Mouse (Mus musculus): Measurements from ENCODE around the gene Srsf5.
"Not testable (repeated sequence)": the region's sequence is repeated elsewhere in the genome, so short reads cannot be mapped to it uniquely, and the experiment has no call there.

Srsf5 gene

DNA sequence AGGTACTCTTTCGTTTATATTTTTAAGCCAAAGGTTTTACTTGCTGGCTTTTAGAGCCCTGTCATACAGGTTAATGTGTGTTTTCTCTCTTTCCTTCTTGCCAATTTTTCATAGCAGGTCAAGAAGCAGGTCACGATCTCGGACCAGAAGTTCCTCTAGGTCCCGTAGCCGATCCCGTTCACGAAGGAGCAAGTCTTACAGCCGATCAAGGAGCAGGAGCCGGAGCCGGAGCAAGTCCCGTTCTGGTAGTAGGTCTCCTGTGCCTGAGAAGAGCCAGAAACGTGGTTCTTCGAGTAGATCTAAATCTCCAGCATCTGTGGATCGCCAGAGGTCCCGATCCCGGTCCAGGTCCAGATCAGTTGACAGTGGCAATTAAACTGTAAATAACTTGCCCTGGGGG lies 4.3 kb downstream of the Srsf5 start:
- not testable (repeated sequence) for DNase-seq

DNA sequence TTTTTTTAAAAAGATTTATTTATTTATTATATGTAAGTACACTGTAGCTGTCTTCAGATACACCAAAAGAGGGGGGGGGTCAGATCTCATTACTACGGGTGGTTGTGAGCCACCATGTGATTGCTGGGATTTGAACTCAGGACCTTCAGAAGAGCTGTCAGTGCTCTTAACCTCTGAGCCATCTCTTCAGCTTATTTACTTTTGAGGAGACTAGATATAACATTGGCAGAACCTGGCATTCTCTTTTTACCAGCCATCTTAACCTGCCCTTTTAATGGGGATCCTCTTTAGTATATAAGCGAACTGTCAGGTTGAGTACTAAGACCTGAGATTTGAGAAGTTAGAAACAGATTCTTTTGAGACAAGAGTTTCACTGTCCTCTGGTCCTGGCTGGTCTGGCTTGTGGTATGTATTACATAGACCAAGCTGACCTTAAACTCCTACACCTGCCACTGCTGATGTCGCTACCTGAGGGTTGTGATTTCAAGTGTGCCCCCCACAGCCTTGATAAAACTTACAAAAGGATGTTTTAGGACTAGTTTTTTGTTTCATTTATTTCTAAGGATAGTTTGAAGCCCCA lies 6.4 kb downstream of the Srsf5 start:
- no peak for DNase-seq

DNA sequence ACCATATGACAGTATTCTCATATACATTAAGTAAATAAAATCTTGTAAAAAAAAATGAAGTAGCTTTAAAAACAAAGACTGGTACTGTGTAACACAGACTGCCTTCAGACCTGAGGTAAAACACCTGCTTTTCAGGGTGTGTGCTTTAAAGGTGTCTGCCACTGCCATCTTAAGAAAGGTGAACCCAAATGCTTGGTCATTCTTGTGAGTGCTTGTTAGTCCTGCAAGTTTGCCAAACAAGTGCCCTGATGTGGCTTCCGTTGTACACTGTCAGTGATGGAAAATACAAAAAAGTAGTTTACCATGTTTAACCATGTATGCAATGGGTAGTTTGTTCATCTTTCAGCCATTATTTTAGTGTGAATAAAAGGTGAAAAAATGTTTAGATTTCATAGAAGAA lies 7.2 kb downstream of the Srsf5 start:
- no peak for DNase-seq

DNA sequence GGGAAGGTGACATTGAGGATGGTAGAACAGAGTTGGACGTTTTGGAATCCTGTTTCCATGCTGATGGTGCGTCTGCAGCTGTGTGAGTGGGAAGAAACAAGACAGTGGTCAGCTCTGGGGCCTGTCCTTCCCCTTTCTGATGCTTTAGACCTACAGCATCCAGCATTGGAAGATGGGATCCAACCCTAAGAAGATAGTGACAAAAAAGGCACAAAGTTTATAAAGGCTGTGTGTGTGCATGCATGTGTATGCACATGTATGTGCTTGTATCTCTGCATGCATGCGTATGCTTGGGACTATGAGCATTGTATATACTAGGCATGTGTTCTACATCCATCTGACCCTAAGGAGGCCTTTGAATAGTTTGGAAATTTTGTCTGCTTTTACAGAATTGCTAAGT lies 10.7 kb downstream of the Srsf5 start:
- no peak for DNase-seq

DNA sequence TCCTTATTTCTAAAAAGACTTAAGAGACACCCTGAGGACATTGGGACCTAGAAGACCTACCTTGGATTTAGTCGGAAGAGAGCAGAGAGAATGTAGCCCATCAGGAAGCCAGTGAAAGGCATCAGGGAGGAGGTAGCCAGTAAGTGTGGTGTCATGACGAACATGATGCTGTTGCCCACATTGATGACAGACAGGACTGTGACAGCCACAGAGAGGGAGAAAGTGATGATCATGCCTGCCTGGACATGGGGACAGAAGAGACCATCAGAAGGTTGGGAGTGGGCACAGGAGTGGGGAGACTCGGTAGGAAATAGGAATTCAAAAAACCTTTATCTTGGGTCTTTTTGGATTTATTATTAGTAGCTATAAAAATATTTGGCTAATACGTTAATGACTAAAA lies 12.7 kb downstream of the Srsf5 start:
- DNase-seq: no peak

DNA sequence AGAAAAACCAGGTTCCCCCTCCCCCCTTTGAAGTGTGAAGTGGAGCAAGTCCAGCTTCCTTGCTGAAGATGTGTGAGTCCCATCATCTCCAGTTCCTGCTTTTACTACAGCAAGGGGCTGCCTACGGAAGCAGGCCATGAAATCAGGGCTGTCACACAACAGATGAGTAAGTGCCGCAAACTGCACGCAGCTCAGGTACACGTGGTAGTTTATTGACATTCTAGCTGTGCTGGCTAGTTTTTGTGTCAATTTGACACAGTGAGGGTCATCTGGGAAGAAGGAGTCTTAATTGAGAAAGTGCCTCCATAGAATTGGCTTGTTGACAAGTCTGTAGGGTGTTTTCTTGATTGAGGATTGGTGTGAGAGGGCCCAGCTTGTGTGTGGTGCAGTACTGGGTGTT lies 17.3 kb downstream of the Srsf5 start:
- DNase-seq: no peak

DNA sequence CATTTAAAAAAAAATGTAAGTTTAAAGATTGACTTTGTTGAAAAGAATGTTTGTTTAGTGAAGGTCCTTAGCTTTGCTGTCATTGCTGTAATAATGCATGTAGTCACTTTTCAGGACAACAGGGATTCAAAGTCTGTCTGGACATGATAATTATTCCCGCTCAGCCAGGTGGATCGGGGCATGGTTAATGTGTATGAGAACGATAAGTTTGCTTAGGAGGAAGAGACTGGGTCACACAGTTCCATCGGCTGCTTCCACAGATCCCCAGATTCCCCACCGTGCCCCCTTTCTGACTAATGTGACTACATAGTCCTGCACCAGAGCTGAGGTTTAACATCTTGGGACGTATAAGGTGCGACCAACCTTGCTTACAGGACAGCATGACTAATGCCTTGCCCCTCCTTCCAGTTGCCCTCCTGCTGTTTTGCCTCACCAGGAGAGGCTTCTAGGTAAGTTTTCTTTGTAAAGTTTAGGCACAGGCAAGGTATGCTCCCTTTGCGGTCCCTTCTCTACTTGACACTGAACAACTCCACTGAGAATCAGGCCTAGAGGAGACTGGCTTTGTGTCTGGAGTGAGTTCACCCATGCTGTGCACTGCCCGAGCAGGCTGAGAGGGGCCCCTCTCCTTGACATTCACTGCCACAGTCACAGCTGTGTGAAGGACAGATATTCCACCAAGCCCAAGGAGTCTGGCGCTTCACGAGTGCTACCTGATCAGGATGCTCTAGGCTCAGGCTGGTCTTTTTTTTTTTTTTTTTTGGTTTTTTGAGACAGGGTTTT lies 20.9 kb downstream of the Srsf5 start:
- peak; percentile 44 to 71 for DNase-seq

DNA sequence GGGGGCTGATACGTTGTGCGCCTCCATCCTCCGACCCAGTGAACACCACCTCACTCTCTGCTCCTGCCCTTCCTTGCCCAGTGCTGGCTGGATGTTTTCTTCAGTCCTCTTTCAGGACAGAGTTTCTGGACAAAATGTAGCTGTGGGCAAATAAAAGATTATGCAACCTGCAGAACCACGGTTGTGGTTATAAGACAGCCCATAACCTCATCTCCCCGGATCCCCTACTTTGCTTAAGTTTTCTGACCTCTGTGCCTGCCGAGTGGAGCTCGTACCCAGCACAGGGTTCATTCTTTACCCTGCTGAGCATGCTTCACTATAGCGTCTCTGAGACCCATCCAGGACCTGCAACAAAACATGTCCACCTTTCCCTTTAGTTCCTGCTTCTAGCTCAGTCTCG lies 22.6 kb downstream of the Srsf5 start:
- DNase-seq: no peak

DNA sequence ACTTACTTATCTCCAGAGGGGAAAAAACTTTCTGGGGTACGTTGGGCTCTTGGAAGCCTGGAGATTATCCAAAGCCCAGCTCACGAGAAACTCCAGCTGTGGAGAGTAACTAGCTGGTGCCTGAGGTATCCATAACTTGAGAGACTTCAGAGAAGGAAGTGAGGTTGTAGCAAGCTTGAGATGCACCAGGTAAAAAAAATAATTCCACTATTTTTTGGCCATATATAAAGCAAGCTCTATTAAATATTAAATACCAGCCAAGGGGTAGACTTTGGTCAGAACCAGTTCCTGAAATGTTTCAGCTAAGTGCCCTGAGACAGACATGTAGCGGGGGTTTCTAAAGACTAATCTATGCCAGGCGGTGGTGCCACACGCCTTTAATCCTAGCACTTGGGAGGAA lies 23.3 kb downstream of the Srsf5 start, which contains the start of gene Slc10a1:
Gene Slc10a1 (minus strand): TSS at position 101 of the 400 bp plus-strand sequence.
- no peak for DNase-seq

DNA sequence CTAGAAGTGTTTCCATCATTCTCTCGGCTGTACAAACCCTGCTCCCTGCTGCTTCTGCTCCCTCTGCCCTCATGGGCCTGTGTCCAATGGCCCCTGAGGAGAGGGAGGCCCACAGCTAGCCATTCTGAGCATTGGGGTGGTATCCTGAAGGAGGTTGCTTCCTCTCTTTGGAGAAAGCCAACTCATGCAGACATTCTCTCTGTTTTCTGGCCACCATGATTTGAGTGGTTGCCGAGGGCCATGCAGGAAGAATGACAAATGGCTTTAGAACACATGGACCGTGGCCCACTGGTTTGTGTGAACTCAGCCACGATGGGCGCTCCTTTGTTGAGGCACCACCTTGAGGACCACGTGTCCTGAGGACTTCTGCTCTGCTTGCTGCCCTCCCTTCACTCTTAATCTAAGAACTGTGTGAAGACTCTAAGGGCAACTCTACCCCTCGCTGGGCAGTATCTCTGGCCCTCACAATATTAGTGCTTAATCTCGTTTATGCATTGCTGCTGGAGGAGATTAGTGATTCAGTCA lies 24.9 kb downstream of the Srsf5 start:
- no peak for DNase-seq

DNA sequence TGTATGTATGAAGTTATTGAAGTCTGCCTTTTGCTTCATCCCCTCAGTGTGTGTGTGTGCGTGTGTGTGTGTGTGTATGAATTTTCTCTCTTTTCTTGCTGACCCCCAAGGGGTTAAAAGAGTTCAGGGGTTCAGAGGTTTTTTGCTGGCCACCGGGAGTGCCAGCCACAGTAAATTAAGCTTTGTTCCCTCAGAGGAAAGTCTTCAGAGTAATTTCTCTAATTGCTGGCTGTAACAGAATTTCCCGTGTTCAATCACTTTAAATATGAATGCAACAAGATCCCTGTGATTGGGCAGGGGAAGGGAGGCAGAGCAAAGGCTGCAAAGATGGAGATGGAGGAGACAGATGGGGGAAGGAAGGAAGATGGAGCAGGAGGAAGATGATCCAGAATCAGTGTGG lies 26.5 kb downstream of the Srsf5 start:
- no peak for DNase-seq

DNA sequence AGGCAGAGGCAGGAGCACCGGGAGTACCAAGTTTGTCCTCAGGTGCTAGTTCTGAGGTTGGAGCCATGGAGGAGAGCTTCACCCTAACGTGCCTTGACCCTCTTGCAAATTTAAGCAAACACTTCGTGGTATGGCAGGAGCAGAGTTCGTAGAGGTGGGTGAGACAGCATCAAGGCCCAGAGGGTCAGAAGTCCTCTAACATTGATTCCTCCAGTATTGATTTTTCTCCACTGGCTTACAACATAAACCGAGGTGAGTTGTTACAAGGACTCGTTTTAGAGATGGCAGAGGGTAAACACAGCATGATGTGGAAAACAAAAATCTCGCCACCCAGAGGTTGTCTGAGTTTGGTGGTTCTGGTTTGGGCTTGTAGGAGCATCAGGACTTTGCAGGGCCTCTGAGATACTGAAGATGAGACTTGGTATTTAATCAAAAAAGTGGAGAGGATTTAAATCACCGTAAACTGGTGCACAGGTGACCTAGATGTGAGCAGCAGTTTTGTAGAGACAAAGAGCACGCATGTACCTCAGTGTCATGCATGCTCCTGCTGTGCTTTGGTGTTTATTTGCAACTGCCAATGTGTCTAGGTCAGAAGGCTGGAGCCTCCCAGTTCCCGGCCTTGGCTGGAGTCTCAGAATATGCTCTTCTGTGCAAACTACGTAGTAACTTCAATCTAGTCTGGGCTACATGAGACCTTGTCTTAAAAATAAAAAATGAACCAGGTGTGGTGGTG lies 30.8 kb downstream of the Srsf5 start:
- DNase-seq: no peak

DNA sequence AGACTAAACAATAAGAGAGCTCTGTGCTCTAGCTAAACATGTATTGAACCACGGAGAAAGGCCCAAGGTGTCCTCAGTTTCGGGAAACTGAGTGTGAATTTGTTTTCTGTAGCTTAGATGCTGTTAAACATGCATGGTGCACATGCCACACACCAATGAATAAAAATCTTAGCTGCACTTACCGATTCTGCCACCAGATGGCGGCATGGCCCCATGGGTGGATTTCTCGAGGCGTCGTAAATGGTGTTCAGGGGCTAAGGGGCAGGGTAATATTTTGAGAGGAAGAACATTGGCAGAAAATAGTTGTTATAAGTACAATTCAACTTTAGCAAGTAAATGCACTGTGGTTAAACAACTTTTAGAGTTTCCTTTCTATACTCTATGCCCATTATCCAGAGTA lies 37.0 kb downstream of the Srsf5 start:
- DNase-seq: peak in 1 of 2 experiments; percentile 78

DNA sequence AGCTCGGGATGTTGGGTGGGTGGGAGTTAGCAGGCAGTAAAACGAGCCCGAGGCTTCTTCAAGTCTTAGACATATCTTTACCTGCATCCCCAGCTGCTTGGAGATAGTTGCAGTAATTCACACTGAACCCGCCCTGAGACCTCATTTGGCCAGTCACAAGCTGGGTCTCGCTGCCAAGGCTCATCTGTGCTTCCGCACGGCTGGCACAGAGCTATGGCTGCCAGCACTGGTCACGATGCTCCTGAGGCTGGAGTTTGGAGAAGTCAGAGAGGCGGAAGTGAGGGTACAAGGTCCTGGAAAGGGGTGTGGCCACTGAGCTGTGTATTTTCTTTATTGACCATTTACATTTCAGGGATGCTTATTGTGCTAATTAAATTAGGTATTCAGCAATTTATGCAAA lies 38.4 kb downstream of the Srsf5 start:
- DNase-seq: no peak

DNA sequence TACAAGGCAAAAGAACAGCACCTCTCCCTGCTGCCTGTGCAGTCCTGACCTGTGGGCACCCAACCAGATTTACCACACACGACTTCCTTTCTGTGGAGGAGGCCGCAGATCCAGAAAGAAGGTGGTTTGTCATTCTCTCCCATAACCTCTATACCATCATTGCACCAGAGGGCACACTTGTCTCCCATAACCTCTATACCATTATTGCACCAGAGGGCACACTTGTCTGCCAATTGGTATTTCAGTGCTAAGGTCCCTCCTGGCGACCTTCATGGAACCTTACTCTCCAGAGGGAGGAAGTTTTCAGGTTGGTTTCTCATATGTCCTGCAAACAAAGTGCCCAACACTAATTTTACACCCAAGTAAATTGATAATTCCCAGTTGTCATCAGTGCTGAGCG lies 41.3 kb downstream of the Srsf5 start:
- no peak for DNase-seq

DNA sequence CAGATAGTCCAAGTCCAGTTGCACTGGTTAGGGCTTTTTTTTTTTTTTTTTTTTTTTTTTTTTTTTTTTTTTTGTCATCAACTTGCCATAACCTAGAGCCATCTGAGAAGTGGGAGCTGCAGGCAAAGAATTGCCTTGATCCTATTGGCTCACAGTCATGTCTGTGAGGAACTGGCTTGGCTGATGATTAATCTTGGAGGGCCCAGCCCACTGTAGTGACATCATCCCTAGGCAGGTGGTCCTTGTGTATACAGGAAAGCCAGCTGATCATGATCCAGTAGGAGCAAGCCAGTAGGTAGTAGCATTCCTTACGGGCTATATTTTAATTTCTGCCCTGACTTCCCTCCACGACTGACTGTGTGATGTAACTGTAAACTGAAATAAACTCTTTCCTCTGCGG lies 43.0 kb downstream of the Srsf5 start:
- DNase-seq: no peak

DNA sequence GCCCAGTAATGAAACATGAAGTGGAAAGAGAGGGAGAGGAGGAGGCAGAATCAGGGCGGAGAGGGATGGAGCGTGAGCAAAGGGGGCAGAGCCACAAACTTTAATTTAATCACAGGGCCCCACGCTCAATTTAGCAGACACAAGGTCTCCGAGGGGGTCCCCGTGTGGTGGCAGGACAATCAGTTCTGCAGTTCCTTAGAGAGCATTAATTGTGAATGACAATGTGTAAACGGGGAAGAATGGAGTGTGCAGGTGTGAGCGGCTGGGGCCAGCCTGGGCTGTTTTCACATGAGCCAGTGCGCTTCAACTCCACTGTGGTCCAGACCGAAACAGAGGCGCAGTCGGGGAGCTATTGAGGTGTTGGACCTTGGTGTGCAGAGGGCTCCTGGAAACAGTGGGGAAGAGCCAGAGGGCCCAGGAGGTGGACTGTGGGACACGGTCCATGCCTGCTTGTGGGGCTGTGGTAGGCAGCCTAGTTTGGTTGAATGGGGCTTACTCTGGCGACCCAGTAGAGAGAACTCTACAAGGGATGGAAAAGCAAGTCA lies 45.7 kb downstream of the Srsf5 start:
- no peak for DNase-seq

DNA sequence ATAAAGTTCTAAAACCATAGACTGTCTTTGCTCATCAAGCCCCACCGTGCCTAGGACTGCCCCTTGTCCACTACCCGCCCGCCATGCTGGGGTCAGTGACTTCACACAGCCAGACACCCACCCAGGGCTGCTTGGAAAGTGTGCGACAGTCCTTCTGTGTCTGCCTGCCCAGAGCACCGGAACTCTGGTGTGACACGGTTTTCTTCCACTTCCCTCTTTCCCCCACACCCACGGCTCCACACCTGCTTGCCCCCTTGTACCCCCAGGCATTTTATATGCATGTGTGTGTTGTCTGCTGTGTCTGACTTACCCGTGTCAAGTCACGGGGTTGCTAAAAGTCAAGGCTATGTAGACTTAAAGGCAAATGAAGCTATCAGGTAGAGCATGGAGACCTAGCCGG lies 46.5 kb downstream of the Srsf5 start:
- no peak for DNase-seq

DNA sequence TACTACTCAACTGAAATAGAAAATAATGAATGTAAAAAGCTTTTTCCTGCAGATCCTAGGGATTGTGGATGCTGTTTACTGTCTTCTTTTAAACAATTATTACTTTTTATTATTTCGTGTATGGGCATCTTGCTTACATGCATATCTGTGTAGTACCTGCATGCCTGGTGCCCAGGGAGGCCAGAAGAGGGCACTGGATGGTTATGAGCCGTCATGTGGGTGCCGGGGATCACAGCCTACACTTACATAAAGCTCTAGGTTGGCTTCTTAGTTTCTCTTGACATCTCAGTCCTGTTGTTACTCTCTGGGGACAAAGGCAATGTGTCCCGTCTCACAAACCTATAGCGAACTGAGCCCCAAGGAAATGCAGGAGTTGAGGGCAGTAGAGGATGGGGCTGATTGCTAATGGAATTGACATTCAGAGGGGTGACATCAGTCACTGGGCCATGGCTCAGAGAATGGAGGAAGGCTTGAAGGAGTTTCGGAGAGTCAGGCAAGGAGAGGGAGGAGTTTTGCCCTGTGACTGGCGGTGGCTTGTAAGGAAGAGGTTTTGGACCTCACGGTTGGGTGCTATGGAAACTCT lies 47.3 kb downstream of the Srsf5 start:
- no peak for DNase-seq

DNA sequence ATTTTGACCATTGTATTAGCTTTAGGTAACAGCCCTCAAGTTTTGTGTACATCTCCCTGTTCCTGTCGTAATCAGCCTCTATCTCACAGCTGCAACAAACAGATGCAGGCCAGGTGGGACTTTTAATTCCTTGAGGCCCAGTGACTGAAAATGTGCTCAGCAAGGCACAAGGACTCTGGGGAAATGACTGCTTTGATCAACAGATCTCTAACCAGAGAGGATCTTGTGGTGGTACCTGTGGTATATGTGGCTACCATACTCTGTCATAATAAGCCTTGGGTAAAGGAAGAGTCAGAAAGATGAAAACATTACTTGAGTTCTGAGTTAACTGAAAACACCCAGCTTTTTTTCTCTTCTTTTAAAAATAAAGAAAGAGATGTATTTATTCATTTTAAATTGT lies 48.5 kb downstream of the Srsf5 start:
- no peak for DNase-seq

DNA sequence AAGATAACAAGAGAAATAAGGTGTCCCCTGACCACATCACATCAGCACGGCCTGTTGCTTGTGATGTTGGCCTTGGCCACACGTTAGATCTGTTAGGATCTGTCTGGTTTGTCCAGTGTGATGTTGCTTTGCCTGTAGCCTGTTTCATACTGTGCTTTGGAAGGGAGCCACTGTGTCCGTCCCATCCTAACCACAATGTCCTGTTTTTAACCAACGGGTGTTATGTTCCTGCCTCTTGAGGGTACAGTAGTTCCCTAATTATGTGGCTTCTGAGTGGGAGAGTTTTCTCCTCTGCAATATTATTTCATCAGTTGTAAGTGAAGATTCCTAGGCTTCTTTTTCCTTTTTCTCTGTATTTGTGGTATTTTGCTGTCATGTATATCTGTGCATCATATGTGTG lies 50.0 kb downstream of the Srsf5 start:
- DNase-seq: no peak

DNA sequence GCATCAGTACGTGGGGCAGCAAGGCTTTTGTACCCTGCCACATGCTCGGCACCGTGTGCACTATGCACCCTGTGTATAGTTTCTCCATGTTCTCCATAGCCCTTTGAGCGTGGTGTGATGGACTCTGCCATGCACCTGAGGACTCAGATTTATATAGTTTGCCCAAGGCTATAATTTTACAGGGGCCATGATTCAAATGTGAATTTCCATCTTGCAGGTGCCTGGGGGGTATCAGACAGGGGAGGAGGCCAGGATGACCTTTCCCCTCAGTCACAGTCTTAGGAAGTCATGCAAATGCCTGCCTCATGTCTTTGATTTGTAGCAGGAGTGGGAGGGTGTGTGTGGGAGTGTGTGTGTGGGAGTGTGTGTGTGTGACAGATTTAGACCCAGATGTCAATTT lies 52.3 kb downstream of the Srsf5 start:
- DNase-seq: no peak

DNA sequence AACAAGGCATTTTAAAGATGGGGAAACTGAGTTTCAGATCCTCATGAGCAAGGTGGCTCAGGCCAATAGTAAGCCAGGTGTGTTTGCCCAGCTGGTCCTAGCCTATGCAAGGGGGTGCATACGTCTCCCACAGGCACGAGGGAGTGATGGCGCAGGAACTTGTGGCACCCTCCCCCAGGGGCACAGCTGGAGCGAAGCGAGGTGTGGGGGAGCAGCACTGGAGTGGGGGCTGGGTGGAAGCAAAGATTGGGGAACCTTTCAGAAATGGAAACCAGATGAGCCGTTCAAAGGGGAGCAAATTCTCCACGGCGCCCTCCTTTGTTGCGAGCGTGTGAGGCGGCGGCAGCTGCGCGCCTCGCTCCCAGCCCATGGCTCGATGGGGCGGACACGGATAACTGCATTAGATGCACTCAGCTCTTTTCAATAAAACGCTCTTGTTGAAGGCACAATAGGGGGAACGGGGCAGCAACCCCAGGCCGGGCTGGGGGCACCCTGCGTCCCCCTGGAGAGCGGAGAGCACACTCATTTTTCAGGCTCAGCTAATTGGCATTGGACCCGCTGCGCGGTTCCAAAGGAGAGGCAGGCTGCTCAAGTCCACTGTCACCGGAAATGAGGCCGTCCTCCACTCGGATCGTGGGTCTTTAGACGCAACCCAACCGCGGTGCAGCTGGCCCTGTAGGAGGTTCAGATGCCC lies 53.4 kb downstream of the Srsf5 start:
- DNase-seq: no peak
